Mouse (Mus musculus) ES-E14 (cell line): Measurements from ENCODE around the gene Smchd1. TPM values are rescaled to one million over a fixed set of nuclear protein-coding genes. Genes with fewer than 3 reads are reported as not detected.
A peak's percentile ranks its signal among the peaks of the same experiment; 100 is the strongest.

Experiments used
- DNase-seq: peaks from one replicate; pipeline ENCODE4 v3.0.0-alpha.2; 2013; ENCODE audit warnings: low read depth, low spot score
- H3K27ac ChIP-seq: 2 replicates; pipeline ENCODE4 v1.5.1; 2012; ENCODE audit warnings: low read depth, mild to moderate bottlenecking, low read length, moderate library complexity, mixed read lengths; ENCODE audit not compliant: poor library complexity, insufficient read depth, severe bottlenecking
- H3K36me3 ChIP-seq: 2 replicates; pipeline ENCODE4 v1.6.1; 2012; ENCODE audit warnings: mild to moderate bottlenecking, low read length, moderate library complexity, mixed read lengths; ENCODE audit not compliant: control insufficient read depth, poor library complexity, insufficient read depth, severe bottlenecking
- H3K4me1 ChIP-seq, 2 experiments: fragments of 150-350 bp in 1 of 2; sonication (generic) in 1 of 2; 2 replicates each; pipeline ENCODE4 v1.6.1; 2012; ENCODE audit warnings: low read length in 2 of 2, mild to moderate bottlenecking in 1 of 2, mixed read lengths in 1 of 2; ENCODE audit not compliant: control insufficient read depth in 2 of 2, insufficient read depth in 2 of 2, poor library complexity in 1 of 2
- H3K4me3 ChIP-seq, 2 experiments: fragments of 150-350 bp in 1 of 2; sonication (generic) in 1 of 2; 2 replicates each; pipeline ENCODE4 v1.5.1; 2012; ENCODE audit warnings: low read length in 2 of 2, low read depth in 1 of 2, mild to moderate bottlenecking in 1 of 2, mixed read lengths in 1 of 2; ENCODE audit not compliant: insufficient read depth in 1 of 2, poor library complexity in 1 of 2, severe bottlenecking in 1 of 2
- H3K9ac ChIP-seq: 2 replicates; pipeline ENCODE4 v1.6.1; 2012; ENCODE audit warnings: low read depth, mild to moderate bottlenecking, low read length, mixed read lengths; ENCODE audit not compliant: poor library complexity, insufficient read depth, severe bottlenecking
- H3K9me3 ChIP-seq: fragments of 150-350 bp; sonication (generic); 2 replicates; pipeline ENCODE4 v1.6.1; 2012; ENCODE audit warnings: low read depth, mild to moderate bottlenecking, low read length; ENCODE audit not compliant: control insufficient read depth, insufficient read depth
- CHD2 ChIP-seq: IDR thresholded peaks from 2 replicates; pipeline ENCODE4 v1.6.1; 2014; ENCODE audit warnings: mild to moderate bottlenecking, low read depth, low read length, inconsistent platforms
- HCFC1 ChIP-seq: IDR thresholded peaks from 2 replicates; pipeline ENCODE4 v1.6.1; 2012; ENCODE audit warnings: low read length, inconsistent platforms, borderline replicate concordance; ENCODE audit not compliant: insufficient read depth
- MAFK ChIP-seq: IDR thresholded peaks from 2 replicates; pipeline ENCODE4 v1.6.1; 2014; ENCODE audit warnings: mild to moderate bottlenecking, low read depth, low read length, inconsistent platforms; ENCODE audit not compliant: insufficient read depth
- ZC3H11A ChIP-seq: IDR thresholded peaks from 2 replicates; pipeline ENCODE4 v1.6.1; 2012; ENCODE audit warnings: low read depth, mild to moderate bottlenecking, inconsistent platforms, low read length, borderline replicate concordance
- ZNF384 ChIP-seq: IDR thresholded peaks from 2 replicates; pipeline ENCODE4 v1.6.1; 2012; ENCODE audit warnings: low read depth, low read length, inconsistent platforms
- in situ Hi-C, 2 experiments: fragments of 600-800 bp; cut with MboI; formaldehyde crosslinking; loops; one replicate each; pipeline ENCODE4 v1.15.1; 2025; ENCODE audit warnings: low sequenced_read_pairs in 2 of 2, inconsistent platforms in 1 of 2; ENCODE audit not compliant: unreplicated experiment in 2 of 2
- total RNA-seq: library from RNA; depleted of rRNA; stranded (reverse); fragments of 300-350 nt; gene quantifications from 2 replicates; pipeline ENCODE4 v1.2.3, GENCODE M21; 2012

The Smchd1 gene
- total RNA-seq, 1 experiment: 41.0 TPM

GRCm38 (mm10) chr17:71319361-71319760 lies 155.8 kb downstream of the Smchd1 start:
- Histone ChIP-seq H3K9ac (no peak overlapping the region), H3K4me1 (no peaks in the 10 kb centered on the region), H3K9me3 (no peaks in the 10 kb centered on the region), H3K27ac (no peak overlapping the region), H3K36me3 (no peaks in the 10 kb centered on the region), H3K4me3 (no peak overlapping the region)
- TF ChIP-seq ZC3H11A (no peak), ZNF384 (no peak)
- DNase-seq: no peak
- in situ Hi-C loops: no loop called here

GRCm38 (mm10) chr17:71317571-71317970 lies 157.6 kb downstream of the Smchd1 start:
- in situ Hi-C loops: no loop called here
- Histone ChIP-seq H3K9me3 (no peaks in the 10 kb centered on the region), H3K4me1 (peaks cover 0 to 2% of the 10 kb centered on the region in 2 experiments; a peak in 1 of 4 replicates), H3K9ac (no peak overlapping the region), H3K36me3 (no peaks in the 10 kb centered on the region), H3K4me3 (no peak overlapping the region), H3K27ac (no peak overlapping the region)
- no peak for DNase-seq
- no peak for TF ChIP-seq CHD2
- no peak for TF ChIP-seq ZC3H11A
- no peak for TF ChIP-seq MAFK
- no peak for TF ChIP-seq HCFC1
- TF ChIP-seq ZNF384: no peak

GRCm38 (mm10) chr17:71314315-71314714 lies 160.8 kb downstream of the Smchd1 start:
- Histone ChIP-seq H3K9ac (no peak overlapping the region), H3K36me3 (no peaks in the 10 kb centered on the region), H3K4me1 (peaks cover 0 to 5% of the 10 kb centered on the region in 2 experiments; a peak in 1 of 4 replicates), H3K27ac (no peak overlapping the region), H3K4me3 (no peak overlapping the region), H3K9me3 (no peaks in the 10 kb centered on the region)
- TF ChIP-seq HCFC1 (no peak), ZC3H11A (no peak), MAFK (no peak), CHD2 (no peak), ZNF384 (no peak)
- in situ Hi-C loops: no loop called here
- DNase-seq: no peak

- Histone ChIP-seq H3K36me3 (no peaks in the 10 kb centered on the region), H3K27ac (no peak within 1 kb of the TSS), H3K4me3 (peak within 1 kb of the TSS; percentile 65 to 71), H3K4me1 (peaks cover 0 to 5% of the 10 kb centered on the region in 2 experiments; a peak in 1 of 4 replicates), H3K9me3 (no peaks in the 10 kb centered on the region), H3K9ac (peak within 1 kb of the TSS; percentile 12; the same call in 1 of the 2 replicates)
- no peak for TF ChIP-seq CHD2
- TF ChIP-seq ZC3H11A: no peak
- no peak for TF ChIP-seq MAFK
- no peak for TF ChIP-seq ZNF384
- no peak for TF ChIP-seq HCFC1
- DNase-seq: peak; percentile 70
- in situ Hi-C loops: no loop called here
Observed at GRCm38 (mm10) chr17:71311340-71312171, 163.6 kb downstream of the Smchd1 start, which contains the start of gene Emilin2. Gene Emilin2, minus strand, starts transcription at chr17:71311978.
